In the genomic region with DNA sequence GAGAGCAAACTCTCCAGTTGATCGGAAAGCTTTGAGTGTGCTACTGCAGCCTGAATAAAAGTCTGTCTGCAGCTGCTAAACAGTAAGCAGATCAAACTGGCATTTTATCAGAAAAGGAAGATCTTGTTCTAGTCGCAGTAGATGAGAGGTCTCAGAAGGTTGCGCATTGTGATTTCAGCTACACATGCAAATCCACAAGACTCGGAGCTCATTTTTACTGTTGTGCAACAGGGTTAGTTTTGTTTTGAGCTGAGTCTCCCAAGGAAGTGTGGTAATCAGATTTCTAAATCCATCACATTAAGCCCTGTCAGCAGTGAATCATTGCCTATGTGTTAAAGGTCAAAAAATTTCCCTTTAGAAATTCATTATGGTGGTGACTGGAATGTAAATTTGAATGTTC, we compare ENCODE assay signal across 12 mouse cellular contexts.
DNase-seq lines count a peak whose midpoint lies in the region; ATAC-seq lines count a peak whose summit lies in the region.
"Had no signal": no experiment of that assay in that cellular context is flagged by ENCODE, and none has a peak within 500 bp of the region (broad histone marks: within the 10 kb centered on the region; RNA-seq: fewer than 3 reads in every experiment).

No protein-coding gene starts in this region.

- H3K36me3 ChIP-seq in heart, embryonic 11.5 days (ENCODE audit: control insufficient read depth, insufficient read depth, low read length): no peaks in the 10 kb centered on the region
- no peaks in the 10 kb centered on the region for H3K36me3 ChIP-seq in intestine, embryonic 15.5 days
- no peaks in the 10 kb centered on the region for H3K36me3 ChIP-seq in midbrain, embryonic 16.5 days (ENCODE audit: control insufficient read depth, insufficient read depth, low read length)
- H3K36me3 ChIP-seq: embryonic facial prominence, embryonic 12.5 days; G1E had no signal

- no peak overlapping the region for H3K27ac ChIP-seq in heart, embryonic 11.5 days (ENCODE audit: low read depth, low read length)
- no peak overlapping the region for H3K27ac ChIP-seq in intestine, embryonic 15.5 days
- no peak overlapping the region for H3K27ac ChIP-seq in midbrain, embryonic 16.5 days (ENCODE audit: low read length)
- H3K27ac ChIP-seq: embryonic facial prominence, embryonic 12.5 days had no signal

- no peak overlapping the region for H3K4me2 ChIP-seq in heart, embryonic 11.5 days
- H3K4me2 ChIP-seq in intestine, embryonic 15.5 days (replicated peaks): no peak overlapping the region
- H3K4me2 ChIP-seq in midbrain, embryonic 16.5 days (ENCODE audit: low read length): no peak overlapping the region
- H3K4me2 ChIP-seq: embryonic facial prominence, embryonic 12.5 days had no signal

- DNase-seq in heart, postnatal 25 days (ENCODE audit: low spot score): peak; percentile 1
- peak; percentile 89 for DNase-seq in 416B (ENCODE audit: low read depth)
- DNase-seq in adrenal gland, postnatal 10 days: peak; percentile 46
- peak; percentile 35 for DNase-seq in lung, postnatal 10 days
- no peak for DNase-seq in yolk sac, embryonic 10.5 days (ENCODE audit: low spot score)
- DNase-seq: gastrocnemius, postnatal 14 days had no signal

- no peak overlapping the region for H3K9ac ChIP-seq in heart, embryonic 11.5 days (ENCODE audit: low read depth, low read length)
- H3K9ac ChIP-seq in intestine, embryonic 15.5 days: no peak overlapping the region
- no peak overlapping the region for H3K9ac ChIP-seq in midbrain, embryonic 16.5 days (ENCODE audit: low read depth, low read length)
- H3K9ac ChIP-seq: embryonic facial prominence, embryonic 12.5 days had no signal

- intact Hi-C loops in heart, postnatal 25 days (cut with DNase I): no loop called here

- no peak overlapping the region for H3K4me3 ChIP-seq in heart, embryonic 11.5 days (ENCODE audit: low read depth, low read length)
- no peak overlapping the region for H3K4me3 ChIP-seq in intestine, embryonic 15.5 days (replicated peaks)
- no peak overlapping the region for H3K4me3 ChIP-seq in midbrain, embryonic 16.5 days (ENCODE audit: low read depth, low read length)
- H3K4me3 ChIP-seq: embryonic facial prominence, embryonic 12.5 days; megakaryocyte, embryonic 14.5 days had no signal

- no peak for ATAC-seq in heart, embryonic 11.5 days (replicated peaks; ENCODE audit: insufficient number of reproducible peaks, low FRiP score, low TSS enrichment)
- ATAC-seq in intestine, embryonic 15.5 days: no peak
- no peak for ATAC-seq in midbrain, embryonic 16.5 days

- H3K27me3 ChIP-seq in heart, embryonic 11.5 days (ENCODE audit: control insufficient read depth, insufficient read depth, low read length): no peaks in the 10 kb centered on the region
- no peaks in the 10 kb centered on the region for H3K27me3 ChIP-seq in intestine, embryonic 15.5 days (replicated peaks)
- H3K27me3 ChIP-seq in midbrain, embryonic 16.5 days (ENCODE audit: control insufficient read depth, insufficient read depth, low read depth, low read length): no peaks in the 10 kb centered on the region
- H3K27me3 ChIP-seq: embryonic facial prominence, embryonic 12.5 days; megakaryocyte, embryonic 14.5 days had no signal

- WGBS in heart, embryonic 11.5 days (ENCODE audit: insufficient replicate concordance): 79% methylated on average over 4 of the region's 4 CpGs
- 83% methylated on average over 4 of the region's 4 CpGs for WGBS in intestine, embryonic 15.5 days
- WGBS in midbrain, embryonic 16.5 days: 72% methylated on average over 4 of the region's 4 CpGs

- peaks cover 5% of the 10 kb centered on the region; the same call in 1 of the 2 replicates for H3K4me1 ChIP-seq in heart, embryonic 11.5 days (ENCODE audit: control insufficient read depth, insufficient read depth, low read length)
- no peaks in the 10 kb centered on the region for H3K4me1 ChIP-seq in intestine, embryonic 15.5 days (replicated peaks)
- 0 out of 2 replicates have a peak, but pooled peaks cover 2% of the 10 kb centered on the region for H3K4me1 ChIP-seq in midbrain, embryonic 16.5 days (ENCODE audit: control insufficient read depth, insufficient read depth, low read length)
- H3K4me1 ChIP-seq: embryonic facial prominence, embryonic 12.5 days had no signal

- H3K9me3 ChIP-seq in heart, embryonic 11.5 days (replicated peaks; ENCODE audit: control insufficient read depth, low read length): no peaks in the 10 kb centered on the region
- no peaks in the 10 kb centered on the region for H3K9me3 ChIP-seq in intestine, embryonic 15.5 days
- H3K9me3 ChIP-seq in midbrain, embryonic 16.5 days (replicated peaks; ENCODE audit: control insufficient read depth, low read length, poor library complexity, severe bottlenecking): no peaks in the 10 kb centered on the region
- H3K9me3 ChIP-seq: embryonic facial prominence, embryonic 12.5 days; megakaryocyte, embryonic 14.5 days had no signal
